Mouse (Mus musculus) C2C12 (cell line): Measurements from ENCODE around the gene Grin2a. TPM values are rescaled to one million over a fixed set of nuclear protein-coding genes. Genes with fewer than 3 reads are reported as not detected.

Experiments used
- H3K27me3 ChIP-seq: one replicate; pipeline ENCODE4 v1.6.1; 2011; ENCODE audit not compliant: control insufficient read depth, insufficient read depth, insufficient read length
- H3K36me3 ChIP-seq: one replicate; pipeline ENCODE4 v1.6.1; 2011; ENCODE audit not compliant: control insufficient read depth, insufficient read depth
- H3K4me3 ChIP-seq: one replicate; pipeline ENCODE4 v1.5.1; 2011; ENCODE audit warnings: mild to moderate bottlenecking, control low read depth; ENCODE audit not compliant: poor library complexity, insufficient read depth, severe bottlenecking
- H3K79me2 ChIP-seq: one replicate; pipeline ENCODE4 v1.6.1; 2011; ENCODE audit not compliant: control insufficient read depth, insufficient read depth
- H3K79me3 ChIP-seq: one replicate; pipeline ENCODE4 v1.6.1; 2011; ENCODE audit warnings: low read depth, control low read depth
- H3ac ChIP-seq: one replicate; pipeline ENCODE3; 2011; ENCODE audit warnings: low read depth; ENCODE audit not compliant: control insufficient read depth, insufficient read length
- CEBPB ChIP-seq: IDR thresholded peaks from one replicate; pipeline ENCODE4 v1.6.1; 2011; ENCODE audit warnings: low read depth, mild to moderate bottlenecking, control low read depth, moderate library complexity
- CTCF ChIP-seq: IDR thresholded peaks from one replicate; pipeline ENCODE4 v1.5.1; 2011; ENCODE audit not compliant: control insufficient read depth, insufficient read depth, insufficient read length
- FOSL1 ChIP-seq: IDR thresholded peaks from one replicate; pipeline ENCODE4 v1.8.0; 2011; ENCODE audit warnings: mild to moderate bottlenecking, low read length; ENCODE audit not compliant: poor library complexity, insufficient read depth, severe bottlenecking
- MAX ChIP-seq: IDR thresholded peaks from one replicate; pipeline ENCODE4 v1.6.1; 2011; ENCODE audit warnings: mild to moderate bottlenecking, control low read depth
- MYOD1 ChIP-seq: IDR thresholded peaks from one replicate; pipeline ENCODE4 v1.6.1; 2011; ENCODE audit warnings: low read depth; ENCODE audit not compliant: control insufficient read depth, insufficient read length
- MYOG ChIP-seq: IDR thresholded peaks from one replicate; pipeline ENCODE4 v1.6.1; 2011; ENCODE audit not compliant: control insufficient read depth, insufficient read length; ENCODE audit errors: extremely low read depth
- USF1 ChIP-seq: IDR thresholded peaks from one replicate; pipeline ENCODE4 v1.6.1; 2011; ENCODE audit warnings: low read depth, mild to moderate bottlenecking, control low read depth, moderate library complexity
- long read RNA-seq, 2 experiments: library from polyadenylated mRNA; unstranded; transcript quantifications; one replicate each; pipeline ENCODE4 v2.0.0; 2019 to 2020
- polyA plus RNA-seq: library from polyadenylated mRNA; unstranded; fragments of >200 nt; fragmentation: generic; extraction: Trizol; gene quantifications from one replicate; pipeline ENCODE4 v1.2.1, GENCODE M21; 2012; ENCODE audit warnings: missing spikeins

Gene Grin2a
- 0.01 TPM for polyA plus RNA-seq
- long read RNA-seq, experiment 1: 0 reads
- long read RNA-seq, experiment 2: 0 reads

DNA sequence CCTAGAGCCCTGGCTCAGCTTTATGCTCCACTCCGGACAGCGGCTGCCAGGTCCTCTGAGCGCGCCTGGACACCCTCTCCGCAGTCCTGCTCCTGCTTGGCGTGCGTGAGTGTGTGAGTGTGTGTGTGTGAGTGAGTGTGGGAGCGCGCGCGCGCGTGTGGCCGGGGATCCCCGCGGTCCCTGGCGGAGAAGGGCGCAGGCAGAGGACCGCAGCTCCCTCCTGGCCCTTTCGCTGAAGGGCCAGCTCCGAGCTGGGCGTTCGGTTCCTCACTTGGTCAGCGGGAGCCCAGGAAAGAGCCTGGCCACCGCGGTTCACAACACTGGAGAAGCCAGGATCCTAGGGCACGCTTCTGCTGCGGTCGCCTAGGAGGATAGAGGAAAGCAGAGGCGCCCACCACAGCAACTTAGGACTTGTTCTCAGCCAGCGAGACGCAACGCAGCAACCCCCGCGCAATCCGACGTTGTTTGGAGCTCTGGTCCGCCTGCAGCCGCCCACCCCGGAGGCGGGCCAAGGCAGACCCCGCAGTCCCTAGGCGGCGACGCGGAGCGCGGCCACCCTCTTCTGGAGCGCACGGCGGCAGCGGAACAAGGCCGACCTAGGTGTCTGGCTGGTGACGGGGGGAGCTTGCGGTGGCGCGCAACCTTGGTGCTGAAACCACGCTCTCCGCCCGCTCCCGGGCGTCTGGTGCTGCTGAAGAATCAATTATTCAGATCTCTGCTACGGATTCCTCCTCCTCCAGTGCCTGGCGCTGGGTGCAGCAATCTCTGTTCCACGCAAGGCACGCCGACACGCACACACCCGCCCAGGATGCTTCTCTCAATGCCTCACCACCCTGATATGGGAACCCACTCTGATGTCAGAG is at the start of gene Grin2a:
TSS of gene Grin2a (minus strand) at position 610 of the 863 bp plus-strand sequence.
- Histone ChIP-seq H3ac (no peak within 1 kb of the TSS), H3K4me3 (no peak within 1 kb of the TSS), H3K27me3 (peaks cover 20% of the 10 kb centered on the region), H3K36me3 (no peaks in the 10 kb centered on the region), H3K79me3 (no peaks in the 10 kb centered on the region), H3K79me2 (no peaks in the 10 kb centered on the region)
- TF ChIP-seq MYOD1 (no peak), CTCF (no peak), USF1 (no peak), FOSL1 (no peak), MYOG (no peak), CEBPB (no peak), MAX (no peak)

DNA sequence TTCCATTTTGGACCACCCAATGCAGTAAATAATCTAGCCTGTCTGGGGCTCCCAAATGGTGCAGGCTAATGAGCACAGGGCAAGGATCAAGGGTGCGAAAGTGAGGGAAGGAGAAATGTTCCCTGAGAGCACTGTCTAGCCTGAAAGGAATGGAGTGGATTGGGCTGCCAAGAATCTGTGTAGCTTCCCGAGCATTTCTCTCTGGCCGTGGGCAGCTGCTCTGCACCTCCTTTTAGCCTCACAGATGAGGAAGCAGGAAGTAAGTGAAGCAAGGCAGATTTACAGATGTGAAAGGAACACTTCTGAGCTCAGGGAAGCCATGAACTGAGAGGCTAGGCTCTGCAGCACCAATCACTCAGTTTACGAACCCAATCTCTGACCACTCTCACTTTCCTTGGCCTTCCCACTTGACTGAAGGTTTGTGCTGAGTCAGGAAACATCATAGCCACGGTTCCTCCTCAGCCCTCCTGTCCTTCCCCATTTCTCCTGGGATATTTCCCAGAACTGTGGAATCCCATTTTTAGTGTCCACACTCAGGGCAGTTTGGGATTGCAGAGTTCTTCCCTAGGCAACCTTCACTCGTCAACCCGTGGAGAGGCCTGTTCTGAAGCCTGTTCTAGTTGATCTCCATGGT is 40.3 kb upstream of the Grin2a start:
- Histone ChIP-seq H3K79me3 (no peaks in the 10 kb centered on the region), H3K4me3 (no peak overlapping the region), H3K27me3 (no peaks in the 10 kb centered on the region), H3K36me3 (no peaks in the 10 kb centered on the region), H3K79me2 (no peaks in the 10 kb centered on the region), H3ac (no peak overlapping the region)
- TF ChIP-seq MAX (no peak), USF1 (no peak), MYOG (no peak), CEBPB (no peak), CTCF (no peak), FOSL1 (no peak), MYOD1 (no peak)

DNA sequence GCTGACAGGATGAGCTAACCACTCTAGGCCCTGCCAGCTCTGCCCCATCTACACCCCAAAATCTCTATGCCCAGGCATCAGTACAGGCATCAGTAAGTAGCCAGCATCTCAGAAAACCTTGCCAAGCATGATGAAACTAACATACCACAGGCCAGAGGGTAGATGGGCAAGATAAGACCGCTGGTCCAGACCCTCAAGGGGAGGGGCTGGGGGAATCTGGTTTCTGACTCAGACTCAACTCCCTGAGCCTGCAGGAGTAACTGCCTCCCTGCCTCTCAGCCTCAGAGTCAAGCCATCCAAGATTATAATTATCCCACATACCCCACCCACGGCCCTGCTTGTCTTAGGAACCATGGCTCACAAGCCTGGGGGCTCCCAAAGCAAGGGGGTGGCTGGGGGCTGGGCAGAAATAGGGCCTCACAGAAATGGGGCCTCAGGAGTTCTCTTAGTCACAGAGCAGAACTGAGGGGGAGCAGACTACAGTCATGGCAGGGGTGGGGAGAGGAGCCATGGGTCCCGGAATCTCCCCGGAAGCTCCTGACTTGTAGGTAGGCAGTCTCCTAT is 38.1 kb upstream of the Grin2a start:
- no peak for TF ChIP-seq USF1
- TF ChIP-seq FOSL1: no peak
- no peak for TF ChIP-seq MYOD1
- no peak for TF ChIP-seq MYOG
- TF ChIP-seq CTCF: no peak
- no peak for TF ChIP-seq MAX
- TF ChIP-seq CEBPB: no peak
- Histone ChIP-seq H3ac (no peak overlapping the region), H3K79me3 (no peaks in the 10 kb centered on the region), H3K36me3 (no peaks in the 10 kb centered on the region), H3K27me3 (no peaks in the 10 kb centered on the region), H3K4me3 (no peak overlapping the region), H3K79me2 (no peaks in the 10 kb centered on the region)

DNA sequence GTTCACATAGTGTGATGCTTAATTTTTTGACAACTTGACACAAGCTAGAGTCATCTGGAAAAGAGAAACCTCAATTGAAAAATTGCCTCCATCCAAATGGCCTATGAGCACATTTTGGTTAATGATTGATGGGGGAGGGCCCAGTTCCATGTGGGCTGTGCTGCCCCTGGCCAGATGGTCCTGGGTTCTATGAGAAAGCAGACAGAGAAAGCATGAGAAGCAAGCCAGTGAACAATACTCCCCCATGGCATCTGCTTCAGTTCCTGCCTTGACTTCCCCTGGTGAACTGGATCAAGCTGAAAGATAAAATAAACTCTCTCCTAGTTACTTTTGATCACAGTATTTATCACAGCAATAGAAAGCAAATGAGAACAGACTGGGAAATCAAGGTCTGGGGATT is 36.5 kb upstream of the Grin2a start:
- H3K79me3 ChIP-seq: no peaks in the 10 kb centered on the region
- no peaks in the 10 kb centered on the region for H3K27me3 ChIP-seq
- no peak overlapping the region for H3K4me3 ChIP-seq
- H3K36me3 ChIP-seq: no peaks in the 10 kb centered on the region
- H3ac ChIP-seq: no peak overlapping the region
- no peaks in the 10 kb centered on the region for H3K79me2 ChIP-seq
- TF ChIP-seq MYOG: no peak
- TF ChIP-seq MYOD1: no peak
- TF ChIP-seq CTCF: no peak
- no peak for TF ChIP-seq MAX
- no peak for TF ChIP-seq FOSL1
- TF ChIP-seq CEBPB: no peak
- TF ChIP-seq USF1: no peak

DNA sequence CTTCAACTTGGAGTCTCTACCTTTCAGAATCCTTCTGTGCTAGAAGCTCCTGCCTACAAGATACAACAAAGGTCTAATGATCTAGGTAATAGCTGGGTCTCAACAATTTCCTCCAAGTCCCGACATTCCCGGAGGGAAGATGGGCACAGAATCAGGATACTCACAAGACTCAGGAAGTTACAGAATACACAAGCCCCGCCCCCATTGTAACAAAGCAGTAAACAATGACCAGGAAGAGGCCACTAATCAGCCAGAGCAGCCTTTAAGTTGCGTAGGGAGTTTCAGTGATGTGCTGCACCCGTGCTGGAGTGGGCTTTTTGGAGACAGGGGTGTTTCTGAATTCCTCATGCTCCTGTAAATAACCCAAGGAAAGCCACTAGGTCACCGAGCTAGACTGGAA is 31.4 kb upstream of the Grin2a start:
- TF ChIP-seq MYOD1 (no peak), MYOG (no peak), CTCF (no peak), USF1 (no peak)
- Histone ChIP-seq H3K27me3 (no peaks in the 10 kb centered on the region), H3K79me3 (no peaks in the 10 kb centered on the region), H3K4me3 (no peak overlapping the region), H3K79me2 (no peaks in the 10 kb centered on the region), H3K36me3 (no peaks in the 10 kb centered on the region), H3ac (no peak overlapping the region)
